Mouse (Mus musculus): ENCODE results near the gene C1qtnf12. TPM values are rescaled to one million over a fixed set of nuclear protein-coding genes. Genes with fewer than 3 reads are reported as not detected.

The C1qtnf12 gene
- total and polyA plus RNA-seq, 3 experiments = 1.8 to 2.9 TPM; not detected in 1

GRCm38 (mm10) chr4:155963106-155963505 lies 988 bp downstream of the C1qtnf12 start:
- no peaks in the 10 kb centered on the region for H3K27me3 ChIP-seq (ENCODE audit: control insufficient read depth in 1 of 2, insufficient read depth in 2 of 2, low read length in 2 of 2)
- no peaks in the 10 kb centered on the region; the same call in 1 of the 2 replicates for H3K79me2 ChIP-seq (ENCODE audit: control insufficient read depth, insufficient read depth, low read length, poor library complexity)
- DNase-seq (ENCODE audit: low read depth, low spot score) = no peak
- no peak overlapping the region for H3K4me3 ChIP-seq (ENCODE audit: control insufficient read depth in 1 of 2, insufficient read depth in 1 of 2, low read depth in 2 of 2, low read length in 2 of 2)
- H3K27ac ChIP-seq (ENCODE audit: control insufficient read depth, low read depth, low read length) = no peak overlapping the region
- H3K9me3 ChIP-seq (replicated peaks; ENCODE audit: insufficient read depth, low read length) = no peaks in the 10 kb centered on the region
- H3K9ac ChIP-seq (ENCODE audit: control insufficient read depth, low read depth, low read length, poor library complexity, severe bottlenecking) = no peak overlapping the region
- peaks cover 0 to 5% of the 10 kb centered on the region in 2 experiments; a peak in 2 of 4 replicates for H3K4me1 ChIP-seq (ENCODE audit: control insufficient read depth in 1 of 2, insufficient read depth in 2 of 2, low read length in 2 of 2)
- TF ChIP-seq GABPA (IDR thresholded peaks at IDR 0.05; ENCODE audit: low read depth, low read length) (no peak), EP300 (IDR thresholded peaks at IDR 0.05; ENCODE audit: low read depth in 1 of 2, low read length in 2 of 2) (no peak), NELFE (IDR thresholded peaks at IDR 0.05; ENCODE audit: low read depth, low read length) (no peak), ZKSCAN1 (IDR thresholded peaks at IDR 0.05; ENCODE audit: low read depth, low read length) (no peak)
- H3K36me3 ChIP-seq (ENCODE audit: control insufficient read depth in 1 of 2, insufficient read depth in 2 of 2, low read length in 2 of 2) = peaks cover 0 to 11% of the 10 kb centered on the region in 2 experiments

- Histone ChIP-seq H3K79me2 (ENCODE audit: control insufficient read depth, insufficient read depth, low read length, poor library complexity) (no peaks in the 10 kb centered on the region; the same call in 1 of the 2 replicates), H3K27me3 (ENCODE audit: control insufficient read depth in 1 of 2, insufficient read depth in 2 of 2, low read length in 2 of 2) (no peaks in the 10 kb centered on the region), H3K9me3 (replicated peaks; ENCODE audit: insufficient read depth, low read length) (no peaks in the 10 kb centered on the region), H3K36me3 (ENCODE audit: control insufficient read depth in 1 of 2, insufficient read depth in 2 of 2, low read length in 2 of 2) (peaks cover 0 to 11% of the 10 kb centered on the region in 2 experiments), H3K27ac (ENCODE audit: control insufficient read depth, low read depth, low read length) (no peak overlapping the region), H3K9ac (ENCODE audit: control insufficient read depth, low read depth, low read length, poor library complexity, severe bottlenecking) (no peak overlapping the region), H3K4me1 (ENCODE audit: control insufficient read depth in 1 of 2, insufficient read depth in 2 of 2, low read length in 2 of 2) (peaks cover 0 to 5% of the 10 kb centered on the region in 2 experiments; a peak in 2 of 4 replicates), H3K4me3 (ENCODE audit: control insufficient read depth in 1 of 2, insufficient read depth in 1 of 2, low read depth in 2 of 2, low read length in 2 of 2) (no peak overlapping the region)
- TF ChIP-seq MAX (IDR thresholded peaks at IDR 0.05; ENCODE audit: low read length) (no peak), GABPA (IDR thresholded peaks at IDR 0.05; ENCODE audit: low read depth, low read length) (no peak), KAT2A (conservative IDR thresholded peaks at IDR 0.05; ENCODE audit: low read depth, low read length) (no peak), SIN3A (IDR thresholded peaks at IDR 0.05; ENCODE audit: low read length) (no peak), BHLHE40 (IDR thresholded peaks at IDR 0.05; ENCODE audit: borderline replicate concordance, low read depth, low read length) (no peak), MYB (IDR thresholded peaks at IDR 0.05; ENCODE audit: low read depth, low read length) (no peak), EP300 (IDR thresholded peaks at IDR 0.05; ENCODE audit: low read depth in 1 of 2, low read length in 2 of 2) (no peak), MYC (IDR thresholded peaks at IDR 0.05; ENCODE audit: low read depth, low read length) (no peak), MEF2A (IDR thresholded peaks at IDR 0.05; ENCODE audit: extremely low read depth, insufficient replicate concordance, low read depth, low read length, poor library complexity, severe bottlenecking) (no peak), ZKSCAN1 (IDR thresholded peaks at IDR 0.05; ENCODE audit: low read depth, low read length) (no peak), ZMIZ1 (IDR thresholded peaks at IDR 0.05; ENCODE audit: low read depth, low read length) (no peak), CHD2 (IDR thresholded peaks at IDR 0.05; ENCODE audit: low read length) (no peak), TBP (IDR thresholded peaks at IDR 0.05; ENCODE audit: low read depth, low read length) (no peak), CTCF (IDR thresholded peaks at IDR 0.05 in 2 of 3, conservative IDR thresholded peaks at IDR 0.05 in 1 of 3; ENCODE audit: control insufficient read depth in 1 of 3, insufficient read depth in 1 of 3, low read depth in 2 of 3, low read length in 3 of 3, poor library complexity in 1 of 3, severe bottlenecking in 1 of 3) (no peak), JUND (IDR thresholded peaks at IDR 0.05; ENCODE audit: low read depth, low read length) (no peak)
- no peak for DNase-seq (ENCODE audit: low read depth, low spot score)
These were observed 2.3 kb downstream of the C1qtnf12 start for GRCm38 (mm10) chr4:155964396-155964795.

Data from MEL (cell line).